Mouse (Mus musculus) cerebellum, adult 11-12 months (tissue): ENCODE measurements at regions not wholly inside any gene's neighbourhood (a gene's known extent, or its start where the extent isn't known, plus 50 kb on each side); places are given as distances from the start of the nearest gene placed in this dataset.

ENCODE experiments used
- DNase-seq: peaks from one replicate; pipeline ENCODE4 v3.0.0; 2022

DNA sequence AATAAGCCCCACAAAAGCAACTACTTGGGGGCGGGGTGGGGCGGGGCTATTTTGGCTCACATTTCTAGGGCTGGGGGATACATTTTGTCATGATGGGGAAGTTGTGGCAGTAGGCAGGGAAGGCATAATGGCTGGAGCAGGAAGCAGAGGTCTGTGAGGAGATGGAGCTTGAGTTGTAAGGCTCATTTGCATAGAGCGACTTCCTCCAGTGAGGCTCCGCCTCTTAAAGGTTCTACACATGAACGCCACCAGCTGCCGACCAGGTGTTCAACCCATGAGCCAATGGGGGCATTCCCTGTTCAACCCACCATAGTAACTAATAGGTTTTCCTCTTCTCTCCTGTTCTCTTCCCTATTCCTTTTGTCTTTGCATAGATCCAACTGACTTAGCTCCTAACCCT, 302.1 kb upstream of the 4931429L15Rik start:
- no peak for DNase-seq

DNA sequence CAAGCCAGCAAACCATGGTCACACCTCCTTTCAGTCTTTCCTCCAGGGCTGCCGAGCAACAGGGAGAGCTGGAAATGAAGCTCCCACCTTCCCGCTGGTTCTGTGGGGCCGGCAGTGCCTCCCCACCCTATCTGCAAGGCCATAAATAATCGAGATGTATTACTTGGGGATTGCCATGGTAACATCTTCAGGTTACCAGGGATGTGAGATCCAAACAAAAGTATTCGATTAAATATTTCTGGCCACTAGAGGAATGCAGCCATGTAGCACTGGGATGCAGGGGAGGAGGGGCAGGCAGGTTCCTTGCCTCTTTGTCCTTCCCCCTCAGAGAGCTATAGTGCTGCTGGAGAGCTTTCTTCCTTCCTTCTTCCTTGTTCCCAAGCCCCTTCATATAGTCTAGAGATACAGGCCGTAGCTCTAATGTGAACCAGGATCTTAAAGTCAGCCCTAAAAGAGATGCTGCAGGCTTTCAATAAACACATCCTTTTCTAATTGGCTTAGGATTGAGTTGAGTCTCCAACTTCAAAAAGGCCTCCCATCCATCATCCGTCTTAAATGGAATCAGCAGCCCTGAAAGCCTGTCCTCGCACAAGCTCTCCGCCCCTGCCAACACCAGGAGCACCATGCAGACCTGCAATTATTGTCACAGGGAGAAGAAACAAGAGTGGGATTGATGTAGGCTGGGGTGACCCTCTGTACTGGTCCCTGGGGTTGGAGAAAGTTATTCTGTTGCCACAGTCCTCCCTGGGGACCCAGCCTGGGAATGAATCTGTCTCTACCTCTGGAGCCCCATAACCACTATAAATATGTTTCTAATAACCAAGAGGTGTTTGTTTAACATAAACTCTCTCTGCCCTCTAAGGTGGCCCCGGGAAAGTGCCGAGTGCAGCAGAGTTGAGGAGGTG, 290.6 kb upstream of the 4931429L15Rik start:
- DNase-seq = no peak

GRCm38 (mm10) chr9:46608695-46609094, 288.9 kb upstream of the 4931429L15Rik start:
- DNase-seq = no peak

GRCm38 (mm10) chr9:46600803-46601202, 281.0 kb upstream of the 4931429L15Rik start:
- DNase-seq = no peak

DNA sequence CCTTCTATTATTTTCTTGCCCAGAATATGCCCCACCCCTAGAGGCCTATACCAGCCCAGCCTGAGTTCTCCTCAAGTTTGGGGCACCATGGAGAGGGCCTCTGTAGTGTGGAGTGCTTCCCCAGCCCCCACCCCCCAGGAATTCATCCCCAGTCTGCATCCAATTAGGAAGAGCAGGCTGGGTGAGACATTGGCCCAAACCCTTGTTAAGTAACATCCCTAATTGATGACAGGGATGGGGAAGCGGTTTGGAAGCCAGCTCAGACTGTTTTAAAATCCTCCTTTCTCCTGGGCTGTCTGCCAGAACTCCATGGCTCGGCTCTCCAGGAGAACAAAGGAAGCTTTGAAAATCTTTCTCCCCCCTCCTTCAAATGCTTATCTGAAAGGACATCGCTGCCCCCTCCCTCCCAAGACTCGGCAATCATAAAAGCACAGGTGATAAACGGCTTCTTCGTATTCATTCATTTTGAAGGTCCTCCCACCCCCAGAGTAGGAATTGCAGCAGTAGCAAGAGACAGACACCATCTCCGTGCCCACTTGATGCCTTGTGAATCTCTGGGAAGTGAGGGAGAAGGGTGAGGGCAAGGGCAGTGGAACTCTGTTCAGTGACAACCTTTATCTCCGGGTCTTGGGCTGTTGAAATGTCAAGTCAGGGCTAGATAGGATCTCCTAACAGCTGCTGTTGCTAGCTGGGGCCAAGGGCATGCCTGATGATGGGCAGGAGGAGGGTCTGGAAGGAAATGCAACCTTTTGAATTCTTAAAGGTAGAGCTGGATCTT, 280.3 kb upstream of the 4931429L15Rik start:
- DNase-seq = no peak

- DNase-seq = peak; percentile 85
Measured at GRCm38 (mm10) chr9:46598518-46598917, 278.7 kb upstream of the 4931429L15Rik start.

DNA sequence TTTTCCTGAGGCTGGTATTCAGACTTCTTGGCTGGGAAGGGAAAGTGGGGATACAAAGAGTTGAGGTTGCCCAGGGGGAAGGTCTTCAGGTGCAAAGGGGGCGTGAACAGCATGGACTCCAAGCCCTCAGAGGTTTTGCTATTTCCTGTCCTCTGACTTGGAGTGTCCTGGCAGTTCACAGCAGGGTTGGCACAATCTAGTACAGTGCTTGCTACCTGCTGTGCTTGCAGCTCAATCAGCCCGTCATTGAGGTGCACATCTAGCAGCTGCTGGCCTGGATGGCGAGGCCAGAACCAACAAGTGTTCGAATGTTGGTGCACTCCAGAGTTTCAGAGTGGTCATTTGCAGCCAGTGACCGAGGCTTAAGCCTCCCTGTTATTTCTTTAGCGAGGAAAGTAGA, 273.7 kb upstream of the 4931429L15Rik start:
- peak; percentile 61 for DNase-seq

DNA sequence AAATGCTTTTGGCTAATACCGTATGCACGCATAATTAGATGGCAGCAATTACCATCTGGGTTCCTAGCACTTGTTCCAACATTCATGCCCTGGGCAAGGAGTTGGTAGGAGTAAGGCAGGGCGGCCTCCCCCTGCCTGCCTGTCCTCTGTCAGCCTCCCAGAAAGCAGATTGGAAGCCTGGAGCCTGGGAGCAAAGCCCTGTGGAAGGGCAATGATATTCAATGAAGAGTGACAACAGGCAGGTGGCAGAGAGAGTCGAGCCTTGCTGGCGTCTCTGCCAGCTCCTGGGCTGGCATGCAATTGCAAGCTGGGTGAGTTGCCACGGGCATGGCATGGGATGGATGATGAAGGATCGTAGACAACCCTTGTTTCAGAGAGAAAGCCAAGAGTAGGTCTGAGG, 273.1 kb upstream of the 4931429L15Rik start:
- DNase-seq = peak; percentile 86

GRCm38 (mm10) chr9:46586818-46587217, 267.0 kb upstream of the 4931429L15Rik start:
- DNase-seq = no peak

GRCm38 (mm10) chr9:46581844-46582243, 262.1 kb upstream of the 4931429L15Rik start:
- no peak for DNase-seq

DNA sequence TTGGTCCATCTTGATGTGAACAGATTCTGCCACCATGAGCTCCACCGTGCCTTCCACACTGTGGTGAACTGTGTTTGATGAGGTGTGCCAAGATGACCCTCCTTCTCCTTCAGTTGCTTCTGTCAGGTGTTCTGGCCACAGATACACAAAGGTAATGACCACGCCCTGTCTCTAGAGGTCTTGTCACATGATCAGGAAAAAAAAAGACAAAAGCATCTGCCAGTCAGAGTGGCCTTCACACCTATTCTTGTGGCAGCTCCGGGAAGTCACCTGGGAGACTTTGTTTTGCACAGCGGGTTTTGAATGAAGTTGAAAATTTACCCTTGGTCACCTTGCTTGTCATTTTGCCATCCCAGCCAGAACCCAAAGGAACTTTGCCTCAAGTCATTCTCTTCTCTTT, 242.5 kb upstream of the 4931429L15Rik start:
- no peak for DNase-seq

DNA sequence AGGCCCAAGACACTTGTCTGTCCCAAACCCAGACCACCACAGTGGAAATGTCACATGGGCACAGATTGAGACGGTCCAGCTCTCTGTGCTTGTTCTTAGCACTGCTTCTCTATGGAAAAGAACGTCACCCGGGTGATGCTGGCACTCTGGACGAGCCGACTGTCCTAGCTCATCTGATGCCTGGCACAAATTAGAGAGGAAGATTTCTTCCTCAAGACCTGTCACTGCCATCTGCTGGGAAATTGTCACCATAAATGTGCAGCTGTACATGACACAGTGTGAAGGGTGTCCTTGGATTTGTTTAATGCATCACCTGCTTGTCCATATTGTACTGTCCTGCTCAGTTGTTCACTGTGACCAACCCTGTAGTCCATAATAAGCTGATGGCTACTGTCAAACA, 238.7 kb upstream of the 4931429L15Rik start:
- peak; percentile 28 for DNase-seq

DNA sequence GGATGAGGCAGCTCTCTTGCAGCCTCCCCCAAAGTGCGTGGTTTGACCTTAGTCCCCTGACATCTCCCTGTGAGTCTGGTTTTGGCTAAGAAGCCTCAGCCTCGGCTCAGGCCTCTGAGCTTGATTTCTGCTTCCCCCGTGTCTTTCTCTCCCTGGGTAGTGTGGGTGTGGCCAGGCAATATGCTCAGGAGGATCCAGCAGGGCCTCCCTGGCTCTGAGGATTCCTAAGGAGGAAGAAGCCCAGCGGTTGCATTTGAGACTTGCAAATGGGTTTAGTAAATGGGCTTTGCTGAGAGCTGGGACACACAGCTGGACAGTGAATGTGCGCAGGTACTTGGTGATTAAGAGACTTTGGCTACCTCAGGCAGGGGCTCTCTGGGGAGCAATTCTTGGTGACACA, 238.0 kb upstream of the 4931429L15Rik start:
- DNase-seq = no peak

DNA sequence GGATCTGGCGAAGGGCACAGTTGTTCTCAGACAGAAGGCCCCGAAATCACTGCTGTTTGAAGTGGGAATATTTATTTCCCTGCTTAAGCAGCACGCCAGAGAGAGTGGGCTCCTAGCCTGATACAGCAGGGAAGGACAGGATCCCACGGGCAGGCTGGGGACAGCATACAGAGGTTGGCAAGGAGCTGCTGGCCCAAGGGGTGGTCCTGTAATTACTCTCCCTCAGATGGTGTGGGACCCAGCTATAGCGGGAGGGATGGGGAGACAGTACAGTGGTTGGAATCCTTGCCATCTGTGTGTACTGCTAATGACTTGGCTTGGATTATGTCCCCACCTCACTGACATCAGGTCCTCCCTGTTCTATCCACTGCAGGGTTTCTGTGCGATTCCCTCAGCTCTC, 235.4 kb upstream of the 4931429L15Rik start:
- no peak for DNase-seq

- no peak for DNase-seq
Measured at GRCm38 (mm10) chr9:46554586-46555152, 234.9 kb upstream of the 4931429L15Rik start.

DNA sequence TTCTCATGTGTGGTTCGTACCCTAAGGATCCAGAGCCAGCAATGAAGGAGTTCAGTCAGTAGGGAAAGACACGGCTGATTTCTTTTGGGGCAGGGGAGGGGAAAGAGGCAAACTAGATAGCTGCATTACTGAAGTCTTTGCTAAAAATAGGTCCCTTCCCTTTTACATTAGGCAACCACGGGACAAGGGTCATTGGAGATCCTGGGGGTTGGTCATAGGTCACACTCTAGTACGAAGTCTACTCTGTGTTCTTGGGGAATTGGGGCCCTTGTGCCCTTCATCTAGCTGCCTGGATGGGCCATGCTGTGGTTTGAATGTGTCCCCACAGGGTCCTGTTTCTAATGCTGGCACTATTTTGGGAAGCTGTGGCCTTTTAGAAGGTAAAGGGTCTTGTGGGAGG, 229.6 kb upstream of the 4931429L15Rik start:
- DNase-seq = no peak

DNA sequence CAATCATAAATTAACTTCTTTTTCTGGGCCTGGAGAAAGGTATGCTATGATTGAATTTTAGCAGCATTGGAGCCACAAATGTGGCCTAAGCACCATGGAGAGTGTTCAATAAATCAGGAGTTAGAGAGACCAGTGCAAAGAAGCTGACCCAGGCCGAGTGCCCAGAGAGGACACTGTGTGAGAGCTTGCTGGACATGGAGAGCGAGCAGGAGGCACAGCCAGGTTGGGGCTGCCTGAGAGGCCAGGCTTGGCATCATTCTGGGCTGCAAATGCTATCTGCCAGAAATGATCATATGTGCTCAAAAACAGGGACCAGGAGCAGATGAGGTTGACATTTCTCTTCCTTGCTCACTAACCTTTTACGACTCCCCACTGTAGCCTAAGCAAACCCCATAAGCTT, 224.5 kb upstream of the 4931429L15Rik start:
- peak; percentile 88 for DNase-seq

GRCm38 (mm10) chr9:46541001-46541400, 221.2 kb upstream of the 4931429L15Rik start:
- DNase-seq = no peak

DNA sequence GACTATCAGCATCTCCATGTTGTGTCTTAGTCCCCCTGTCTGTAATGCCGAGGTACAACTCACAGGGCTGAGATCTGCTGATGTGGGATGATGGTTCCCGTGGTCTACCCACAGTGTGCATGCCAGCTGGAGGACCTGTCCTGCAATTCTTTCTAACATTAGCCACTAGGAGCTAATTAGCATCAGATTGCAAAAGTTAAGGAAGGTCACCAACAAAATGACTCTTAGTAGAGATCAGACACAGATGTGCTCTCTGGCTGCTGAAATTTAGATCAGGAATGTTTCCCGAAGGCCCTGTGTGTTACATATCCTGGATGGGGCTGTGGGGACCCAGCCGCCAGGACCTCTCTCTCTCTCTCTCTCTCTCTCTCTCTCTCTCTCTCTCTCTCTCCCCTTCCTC, 218.8 kb upstream of the 4931429L15Rik start:
- DNase-seq = no peak

DNA sequence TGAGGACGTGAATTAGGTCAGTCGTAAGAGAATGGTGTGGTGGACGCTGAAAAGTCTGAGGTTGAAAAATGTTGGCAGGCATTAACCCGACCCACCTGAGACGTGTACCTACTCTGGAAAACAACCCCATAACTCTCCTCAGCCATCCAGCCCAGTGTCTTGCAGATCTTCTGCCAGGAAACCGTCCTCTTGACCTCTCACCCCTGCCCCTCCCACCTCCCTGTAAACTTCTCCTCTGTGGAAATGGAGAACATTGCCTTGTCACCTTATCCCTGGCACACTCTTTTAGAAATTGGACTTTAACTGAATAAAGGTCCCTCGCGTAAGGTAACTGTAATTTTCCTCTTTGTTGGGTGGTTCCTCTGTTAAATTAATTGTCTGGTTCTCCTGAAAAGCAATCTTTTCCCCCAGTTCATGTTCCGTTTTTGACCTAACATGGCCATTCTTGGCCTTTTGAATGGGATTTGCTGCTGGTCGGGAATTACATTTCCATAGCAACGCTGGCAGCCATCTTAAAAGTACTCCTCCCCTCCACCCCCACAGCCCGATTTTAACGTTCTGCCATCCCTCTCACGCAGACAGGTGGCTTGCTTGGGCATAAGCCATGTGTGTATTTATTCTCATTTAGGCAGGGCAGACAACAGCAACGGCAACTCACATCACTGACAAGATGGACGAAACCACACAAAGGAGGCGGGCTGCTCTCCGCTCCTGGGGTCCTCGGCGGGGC, 196.8 kb upstream of the 4931429L15Rik start:
- no peak for DNase-seq

GRCm38 (mm10) chr9:46512276-46513051, 192.7 kb upstream of the 4931429L15Rik start:
- no peak for DNase-seq

GRCm38 (mm10) chr9:46511307-46511706, 191.5 kb upstream of the 4931429L15Rik start:
- DNase-seq = no peak
